Mouse (Mus musculus): ENCODE results near the gene Tbxas1. TPM values are rescaled to one million over a fixed set of nuclear protein-coding genes. Genes with fewer than 3 reads are reported as not detected.
A peak's percentile ranks its signal among the peaks of the same experiment; 100 is the strongest.

Gene Tbxas1
- polyA plus RNA-seq, 1 experiment from 2014 or later = 1.1 TPM

DNA sequence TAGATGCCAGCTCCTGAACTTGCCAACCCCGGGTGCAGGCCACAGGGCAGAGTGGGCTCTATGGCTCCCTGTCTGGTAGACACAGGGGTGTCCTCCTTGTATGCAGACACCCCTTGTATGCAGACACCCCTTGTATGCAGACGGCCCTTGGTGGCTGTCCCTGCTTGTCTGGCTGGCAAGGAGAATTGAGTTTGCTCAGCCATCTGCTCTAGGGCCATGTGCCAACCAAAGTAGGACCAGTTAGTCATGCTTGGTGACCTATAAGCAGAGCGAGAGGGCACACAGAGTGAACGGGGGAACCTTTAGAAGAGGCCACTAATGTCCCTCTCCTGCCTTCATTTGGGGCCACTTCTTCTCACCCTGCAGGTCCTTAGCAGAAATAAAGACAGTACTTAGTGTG, 177.4 kb downstream of the Tbxas1 start:
- WGBS = 82% methylated on average over 4 of the region's 4 CpGs
- no peaks in the 10 kb centered on the region for H3K9me3 ChIP-seq (replicated peaks)
- no peak for ATAC-seq
- H3K36me3 ChIP-seq (ENCODE audit: poor library complexity, severe bottlenecking) = no peaks in the 10 kb centered on the region
- no peaks in the 10 kb centered on the region for H3K27me3 ChIP-seq
- H3K4me3 ChIP-seq = no peak overlapping the region
- peaks cover 22% of the 10 kb centered on the region for H3K4me1 ChIP-seq
- no peak overlapping the region for H3K9ac ChIP-seq
- no peak overlapping the region for H3K4me2 ChIP-seq
- no peak overlapping the region for H3K27ac ChIP-seq

DNA sequence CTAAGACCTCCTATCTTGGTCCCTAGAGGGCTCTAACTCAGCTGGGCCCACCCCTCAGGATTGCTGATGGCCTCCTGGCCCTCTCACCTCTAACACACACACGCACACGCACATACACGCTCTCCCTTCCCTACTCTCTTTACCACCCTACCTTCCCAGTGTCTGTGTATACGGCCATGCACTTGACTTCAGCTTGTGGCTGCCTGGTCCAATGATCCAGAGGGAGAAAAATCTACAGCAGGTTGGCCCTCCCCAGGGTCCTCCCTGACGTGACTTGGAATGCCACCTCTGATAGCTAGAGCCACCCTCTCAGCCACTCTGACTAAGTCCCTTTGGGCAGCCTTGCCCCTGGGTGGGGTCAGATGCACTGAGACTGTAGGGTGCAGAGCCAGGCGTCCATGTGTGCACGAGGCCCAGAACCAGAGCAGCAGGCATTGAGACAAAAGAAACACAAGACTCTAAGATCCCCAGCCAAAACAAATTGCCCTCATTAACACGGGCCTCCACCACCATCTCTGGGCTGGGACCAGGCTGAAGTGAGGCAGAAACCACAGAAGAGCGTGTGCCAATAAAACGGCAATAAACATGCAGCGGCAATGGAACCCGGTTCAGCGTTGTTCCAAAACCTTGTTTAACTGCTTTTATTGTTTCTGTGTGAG, 179.1 kb downstream of the Tbxas1 start:
- Histone ChIP-seq H3K27ac (0 out of 2 replicates have a peak overlapping the region, but pooled peaks have one; percentile 40), H3K9me3 (replicated peaks) (no peaks in the 10 kb centered on the region), H3K4me1 (peaks cover 22% of the 10 kb centered on the region), H3K27me3 (no peaks in the 10 kb centered on the region), H3K4me2 (no peak overlapping the region), H3K4me3 (no peak overlapping the region), H3K36me3 (ENCODE audit: poor library complexity, severe bottlenecking) (no peaks in the 10 kb centered on the region), H3K9ac (no peak overlapping the region)
- peak; percentile 74 for ATAC-seq
- 58% methylated on average over 13 of the region's 13 CpGs for WGBS

DNA sequence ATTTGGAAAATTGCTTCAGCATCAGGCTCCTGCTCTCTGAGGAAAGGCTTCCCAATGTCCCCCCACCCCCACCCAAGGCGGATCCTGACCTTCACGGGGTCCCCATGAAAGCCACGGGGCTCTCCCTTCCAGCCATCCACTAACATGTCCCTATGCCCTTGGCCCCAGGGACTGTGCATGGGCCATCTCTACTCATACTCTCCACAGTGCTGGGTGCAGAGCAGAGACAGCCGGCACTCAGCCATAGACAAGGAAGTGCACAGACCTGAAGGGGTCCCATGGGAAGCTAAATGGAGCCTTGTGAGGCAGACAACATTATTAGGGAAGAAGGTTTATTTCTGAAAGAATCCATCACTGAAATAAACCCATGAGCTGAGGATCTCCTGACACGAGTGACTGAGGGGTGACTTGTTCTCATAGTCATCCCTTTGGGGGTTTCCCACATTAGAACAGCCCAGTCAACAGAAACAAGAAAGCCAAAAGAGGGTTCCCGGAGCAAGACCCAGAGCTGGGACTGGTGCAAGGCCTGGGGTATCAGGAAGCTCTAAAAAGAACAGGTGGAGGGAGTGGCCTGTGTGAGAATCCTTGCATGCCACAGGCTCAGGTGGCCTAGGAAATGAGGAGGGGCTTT, 179.8 kb downstream of the Tbxas1 start:
- Histone ChIP-seq H3K4me1 (peaks cover 22% of the 10 kb centered on the region), H3K27ac (peak overlapping the region; percentile 40; the same call in 1 of the 2 replicates), H3K9me3 (replicated peaks) (no peaks in the 10 kb centered on the region), H3K9ac (no peak overlapping the region), H3K4me3 (no peak overlapping the region), H3K36me3 (ENCODE audit: poor library complexity, severe bottlenecking) (no peaks in the 10 kb centered on the region), H3K4me2 (no peak overlapping the region), H3K27me3 (no peaks in the 10 kb centered on the region)
- WGBS = 83% methylated on average over 6 of the region's 6 CpGs
- no peak for ATAC-seq

- Histone ChIP-seq H3K4me3 (no peak overlapping the region), H3K4me1 (peaks cover 25% of the 10 kb centered on the region), H3K9ac (no peak overlapping the region), H3K27me3 (no peaks in the 10 kb centered on the region), H3K9me3 (replicated peaks) (no peaks in the 10 kb centered on the region), H3K27ac (no peak overlapping the region), H3K36me3 (ENCODE audit: poor library complexity, severe bottlenecking) (no peaks in the 10 kb centered on the region), H3K4me2 (no peak overlapping the region)
- no peak for ATAC-seq
- WGBS = 47% methylated on average over 7 of the region's 7 CpGs
These were observed 180.6 kb downstream of the Tbxas1 start for GRCm38 (mm10) chr6:39055831-39056261.

- Histone ChIP-seq H3K4me3 (no peak overlapping the region), H3K9me3 (replicated peaks) (no peaks in the 10 kb centered on the region), H3K9ac (no peak overlapping the region), H3K4me1 (peaks cover 30% of the 10 kb centered on the region), H3K27ac (no peak overlapping the region), H3K27me3 (no peaks in the 10 kb centered on the region), H3K4me2 (no peak overlapping the region), H3K36me3 (ENCODE audit: poor library complexity, severe bottlenecking) (no peaks in the 10 kb centered on the region)
- no peak for ATAC-seq
- 86% methylated on average over 1 of the region's 1 CpGs for WGBS
These were observed 182.0 kb downstream of the Tbxas1 start for GRCm38 (mm10) chr6:39057161-39057560.

DNA sequence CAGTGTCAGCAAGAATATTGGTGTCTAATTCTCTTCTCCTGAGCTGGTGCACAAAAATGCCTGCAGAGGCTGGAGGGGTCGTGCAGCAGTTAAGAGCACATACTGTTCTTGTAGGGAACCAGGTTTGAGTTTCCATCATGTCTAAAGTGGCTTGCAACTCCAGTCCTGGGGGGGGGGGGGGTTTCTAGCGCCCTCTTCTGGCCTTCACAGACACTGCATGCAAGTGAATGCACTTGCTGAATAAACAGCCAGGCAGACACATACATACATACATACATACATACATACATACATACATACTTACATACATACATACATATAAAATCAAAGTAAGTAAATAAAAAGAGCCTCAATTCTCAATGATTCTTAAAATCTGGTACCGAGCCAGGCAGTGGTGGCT, 183.2 kb downstream of the Tbxas1 start:
- Histone ChIP-seq H3K4me3 (no peak overlapping the region), H3K9ac (no peak overlapping the region), H3K36me3 (ENCODE audit: poor library complexity, severe bottlenecking) (no peaks in the 10 kb centered on the region), H3K27ac (no peak overlapping the region), H3K9me3 (replicated peaks) (no peaks in the 10 kb centered on the region), H3K4me2 (no peak overlapping the region), H3K27me3 (no peaks in the 10 kb centered on the region), H3K4me1 (peaks cover 30% of the 10 kb centered on the region)
- WGBS = 63% methylated on average over 3 of the region's 3 CpGs
- no peak for ATAC-seq

DNA sequence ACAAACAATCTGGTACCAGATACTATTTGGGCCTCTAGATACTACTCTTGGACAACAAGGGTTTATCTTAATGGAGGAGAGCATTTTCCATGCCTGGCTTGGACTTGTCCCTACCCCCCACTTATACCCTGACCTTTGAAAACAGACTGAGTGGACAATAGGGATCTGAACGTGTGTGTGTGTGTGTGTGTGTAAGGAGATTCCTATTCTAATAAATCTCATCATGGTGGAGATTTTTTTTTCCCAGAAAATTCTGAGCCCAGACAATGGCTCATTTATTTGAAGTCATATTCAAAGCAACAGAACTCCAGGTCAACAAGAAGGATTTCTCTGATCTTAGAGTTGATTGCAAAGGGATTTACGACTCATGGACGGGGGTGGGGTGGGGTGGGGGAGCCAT, 183.7 kb downstream of the Tbxas1 start:
- H3K27ac ChIP-seq = no peak overlapping the region
- no peak overlapping the region for H3K9ac ChIP-seq
- no peak for ATAC-seq
- 83% methylated on average over 3 of the region's 3 CpGs for WGBS
- H3K4me3 ChIP-seq = no peak overlapping the region
- H3K27me3 ChIP-seq = no peaks in the 10 kb centered on the region
- H3K4me2 ChIP-seq = no peak overlapping the region
- H3K9me3 ChIP-seq (replicated peaks) = no peaks in the 10 kb centered on the region
- peaks cover 30% of the 10 kb centered on the region for H3K4me1 ChIP-seq
- H3K36me3 ChIP-seq (ENCODE audit: poor library complexity, severe bottlenecking) = no peaks in the 10 kb centered on the region

GRCm38 (mm10) chr6:39059547-39060497, 184.6 kb downstream of the Tbxas1 start:
- no peaks in the 10 kb centered on the region for H3K36me3 ChIP-seq (ENCODE audit: poor library complexity, severe bottlenecking)
- no peak for ATAC-seq
- no peaks in the 10 kb centered on the region for H3K9me3 ChIP-seq (replicated peaks)
- peaks cover 22% of the 10 kb centered on the region for H3K4me1 ChIP-seq
- H3K9ac ChIP-seq = no peak overlapping the region
- H3K27me3 ChIP-seq = no peaks in the 10 kb centered on the region
- H3K4me3 ChIP-seq = no peak overlapping the region
- 89% methylated on average over 12 of the region's 12 CpGs for WGBS
- H3K4me2 ChIP-seq = no peak overlapping the region
- no peak overlapping the region for H3K27ac ChIP-seq

DNA sequence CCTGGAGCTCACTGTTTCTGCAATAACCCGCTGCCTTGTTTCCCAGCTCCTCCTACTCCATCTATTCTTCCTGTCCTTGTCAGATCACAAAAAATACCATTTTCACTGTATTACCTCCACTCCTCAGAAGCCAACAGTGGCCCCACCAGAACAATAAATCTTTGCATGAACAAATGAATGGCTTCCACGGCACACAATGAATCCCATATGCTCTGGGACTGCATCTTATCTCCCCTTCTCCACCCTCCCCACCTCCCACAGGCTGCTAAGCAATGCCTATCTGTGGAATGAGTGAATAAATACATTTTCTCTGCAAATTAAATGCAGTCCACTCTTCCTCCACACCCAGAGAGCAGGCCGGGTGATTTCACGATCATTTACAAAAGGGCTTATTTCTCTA, 186.0 kb downstream of the Tbxas1 start:
- H3K27me3 ChIP-seq = no peaks in the 10 kb centered on the region
- H3K27ac ChIP-seq = no peak overlapping the region
- 43% methylated on average over 4 of the region's 4 CpGs for WGBS
- H3K36me3 ChIP-seq (ENCODE audit: poor library complexity, severe bottlenecking) = no peaks in the 10 kb centered on the region
- no peaks in the 10 kb centered on the region for H3K9me3 ChIP-seq (replicated peaks)
- ATAC-seq = no peak
- no peak overlapping the region for H3K9ac ChIP-seq
- H3K4me1 ChIP-seq = peaks cover 9% of the 10 kb centered on the region
- no peak overlapping the region for H3K4me3 ChIP-seq
- no peak overlapping the region for H3K4me2 ChIP-seq

DNA sequence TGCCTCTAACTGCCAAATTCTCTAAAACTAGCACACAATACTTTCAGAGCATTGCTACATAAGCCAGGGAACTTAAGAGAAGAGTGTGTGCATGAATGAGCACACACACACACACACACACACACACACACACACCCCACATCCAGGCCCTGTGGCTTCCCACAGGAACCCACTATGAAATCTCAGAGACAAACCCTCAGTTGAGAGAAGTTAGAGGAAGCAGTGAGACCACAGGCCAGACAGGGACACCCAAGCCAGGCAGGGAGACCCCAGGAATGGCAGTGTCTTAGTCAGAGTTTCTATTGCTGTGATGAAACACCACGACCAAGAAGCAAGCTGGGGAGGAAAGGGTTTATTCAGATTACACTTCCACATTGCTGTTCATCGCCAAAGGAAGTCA, 188.3 kb downstream of the Tbxas1 start:
- no peak for ATAC-seq
- WGBS = 75% methylated on average over 2 of the region's 2 CpGs
- Histone ChIP-seq H3K36me3 (ENCODE audit: poor library complexity, severe bottlenecking) (no peaks in the 10 kb centered on the region), H3K9me3 (replicated peaks) (no peaks in the 10 kb centered on the region), H3K4me1 (peaks cover 12% of the 10 kb centered on the region), H3K27ac (no peak overlapping the region), H3K4me2 (no peak overlapping the region), H3K4me3 (no peak overlapping the region), H3K9ac (no peak overlapping the region), H3K27me3 (no peaks in the 10 kb centered on the region)

- Histone ChIP-seq H3K27ac (no peak overlapping the region), H3K36me3 (ENCODE audit: poor library complexity, severe bottlenecking) (no peaks in the 10 kb centered on the region), H3K4me2 (no peak overlapping the region), H3K27me3 (0 out of 2 replicates have a peak, but pooled peaks cover 2% of the 10 kb centered on the region), H3K9me3 (replicated peaks) (no peaks in the 10 kb centered on the region), H3K4me3 (no peak overlapping the region), H3K4me1 (0 out of 2 replicates have a peak, but pooled peaks cover 3% of the 10 kb centered on the region), H3K9ac (no peak overlapping the region)
- 46% methylated on average over 12 of the region's 12 CpGs for WGBS
- peak; percentile 84 for ATAC-seq
These were observed 191.9 kb downstream of the Tbxas1 start for GRCm38 (mm10) chr6:39066935-39067578.

Data from forebrain, embryonic 13.5 days (tissue).